Mouse (Mus musculus) liver, embryonic 15.5 days (tissue): ENCODE measurements at regions not wholly inside any gene's neighbourhood (a gene's known extent, or its start where the extent isn't known, plus 50 kb on each side); places are given as distances from the start of the nearest gene placed in this dataset.

Experiments used
- ATAC-seq: fragments of 200-750 bp; cut with Nextera tagmentation; 2 replicates; pipeline ENCODE4 v1.8.0; 2017; ENCODE audit warnings: moderate number of reproducible peaks, mild to moderate bottlenecking, moderate library complexity; ENCODE audit not compliant: insufficient read depth
- H3K27ac ChIP-seq: fragments of 300-500 bp; sonication (generic); replicated peaks from 2 replicates; pipeline ENCODE4 v1.5.1; 2015; ENCODE audit warnings: mild to moderate bottlenecking, inconsistent platforms
- H3K27me3 ChIP-seq: fragments of 300-500 bp; sonication (generic); 2 replicates; pipeline ENCODE4 v1.6.1; 2015; ENCODE audit warnings: mild to moderate bottlenecking, inconsistent platforms
- H3K36me3 ChIP-seq: fragments of 300-500 bp; sonication (generic); replicated peaks from 2 replicates; pipeline ENCODE4 v1.6.1; 2015; ENCODE audit warnings: moderate library complexity, mild to moderate bottlenecking, inconsistent platforms
- H3K4me1 ChIP-seq: fragments of 300-500 bp; sonication (generic); replicated peaks from 2 replicates; pipeline ENCODE4 v1.6.1; 2015; ENCODE audit warnings: inconsistent platforms
- H3K4me2 ChIP-seq: fragments of 300-500 bp; sonication (generic); 2 replicates; pipeline ENCODE4 v1.6.1; 2015; ENCODE audit warnings: moderate library complexity, mild to moderate bottlenecking, inconsistent platforms
- H3K4me3 ChIP-seq: fragments of 300-500 bp; sonication (generic); replicated peaks from 2 replicates; pipeline ENCODE4 v1.5.1; 2015; ENCODE audit warnings: mild to moderate bottlenecking, inconsistent platforms
- H3K9ac ChIP-seq: fragments of 300-500 bp; sonication (generic); 2 replicates; pipeline ENCODE4 v1.6.1; 2015; ENCODE audit warnings: moderate library complexity, mild to moderate bottlenecking, inconsistent platforms
- H3K9me3 ChIP-seq: fragments of 300-500 bp; sonication (generic); replicated peaks from 2 replicates; pipeline ENCODE4 v1.6.1; 2016; ENCODE audit warnings: inconsistent platforms
- WGBS: fragments of 180-500 bp; shearing (Covaris S2); methylation state at CpG from one replicate; pipeline ENCODE4 v1.1.7; 2015; ENCODE audit warnings: mixed read lengths; ENCODE audit not compliant: insufficient replicate concordance; 5-methylcytosine and 5-hydroxymethylcytosine counted together

GRCm38 (mm10) chr3:133665425-133666317 lies 120.7 kb upstream of the Tet2 start:
- Histone ChIP-seq H3K4me2 (no peak overlapping the region), H3K9ac (no peak overlapping the region), H3K9me3 (no peaks in the 10 kb centered on the region), H3K27me3 (no peaks in the 10 kb centered on the region), H3K4me3 (no peak overlapping the region), H3K27ac (no peak overlapping the region), H3K36me3 (no peaks in the 10 kb centered on the region), H3K4me1 (no peaks in the 10 kb centered on the region)
- 67% methylated on average over 6 of the region's 6 CpGs for WGBS
- ATAC-seq, result no peak

GRCm38 (mm10) chr3:133672742-133673447 lies 128.0 kb upstream of the Tet2 start:
- no peak overlapping the region for H3K4me2 ChIP-seq
- no peaks in the 10 kb centered on the region for H3K27me3 ChIP-seq
- WGBS, result 73% methylated on average over 10 of the region's 10 CpGs
- H3K27ac ChIP-seq, result no peak overlapping the region
- no peak for ATAC-seq
- no peaks in the 10 kb centered on the region for H3K36me3 ChIP-seq
- no peaks in the 10 kb centered on the region for H3K4me1 ChIP-seq
- H3K9ac ChIP-seq, result no peak overlapping the region
- no peak overlapping the region for H3K4me3 ChIP-seq
- no peaks in the 10 kb centered on the region for H3K9me3 ChIP-seq

GRCm38 (mm10) chr3:133677892-133678291 lies 133.0 kb upstream of the Tet2 start:
- Histone ChIP-seq H3K9me3 (no peaks in the 10 kb centered on the region), H3K36me3 (no peaks in the 10 kb centered on the region), H3K27me3 (no peaks in the 10 kb centered on the region), H3K4me1 (no peaks in the 10 kb centered on the region), H3K9ac (no peak overlapping the region), H3K27ac (no peak overlapping the region), H3K4me2 (no peak overlapping the region), H3K4me3 (no peak overlapping the region)
- ATAC-seq, result no peak
- 61% methylated on average over 1 of the region's 1 CpGs for WGBS

GRCm38 (mm10) chr3:133679891-133680290 lies 135.0 kb upstream of the Tet2 start:
- Histone ChIP-seq H3K9ac (no peak overlapping the region), H3K4me1 (no peaks in the 10 kb centered on the region), H3K36me3 (no peaks in the 10 kb centered on the region), H3K4me2 (no peak overlapping the region), H3K9me3 (no peaks in the 10 kb centered on the region), H3K4me3 (no peak overlapping the region), H3K27ac (no peak overlapping the region), H3K27me3 (no peaks in the 10 kb centered on the region)
- peak; percentile 71 for ATAC-seq
- 26% methylated on average over 1 of the region's 1 CpGs for whole genome bisulfite sequencing

- H3K36me3 ChIP-seq, result no peaks in the 10 kb centered on the region
- H3K9ac ChIP-seq, result no peak overlapping the region
- no peaks in the 10 kb centered on the region for H3K4me1 ChIP-seq
- no peak overlapping the region for H3K4me2 ChIP-seq
- WGBS, result 20% methylated on average over 2 of the region's 2 CpGs
- ATAC-seq, result peak; percentile 56
- H3K27me3 ChIP-seq, result no peaks in the 10 kb centered on the region
- no peaks in the 10 kb centered on the region for H3K9me3 ChIP-seq
- no peak overlapping the region for H3K27ac ChIP-seq
- H3K4me3 ChIP-seq, result no peak overlapping the region
Observed at GRCm38 (mm10) chr3:133680343-133680742, 135.4 kb upstream of the Tet2 start.

- no peak for ATAC-seq
- no peaks in the 10 kb centered on the region for H3K27me3 ChIP-seq
- no peak overlapping the region for H3K9ac ChIP-seq
- H3K27ac ChIP-seq, result no peak overlapping the region
- H3K4me3 ChIP-seq, result no peak overlapping the region
- no peaks in the 10 kb centered on the region for H3K4me1 ChIP-seq
- no peaks in the 10 kb centered on the region for H3K9me3 ChIP-seq
- WGBS, result 54% methylated on average over 3 of the region's 3 CpGs
- no peaks in the 10 kb centered on the region for H3K36me3 ChIP-seq
- no peak overlapping the region for H3K4me2 ChIP-seq
Observed at GRCm38 (mm10) chr3:133680805-133681204, 135.9 kb upstream of the Tet2 start.

GRCm38 (mm10) chr3:133684196-133684743 lies 139.3 kb upstream of the Tet2 start:
- no peaks in the 10 kb centered on the region for H3K36me3 ChIP-seq
- H3K9ac ChIP-seq, result no peak overlapping the region
- no peak overlapping the region for H3K27ac ChIP-seq
- H3K4me3 ChIP-seq, result no peak overlapping the region
- no peak for ATAC-seq
- no peaks in the 10 kb centered on the region for H3K27me3 ChIP-seq
- no peaks in the 10 kb centered on the region for H3K9me3 ChIP-seq
- WGBS, result 64% methylated on average over 5 of the region's 5 CpGs
- no peaks in the 10 kb centered on the region for H3K4me1 ChIP-seq
- H3K4me2 ChIP-seq, result no peak overlapping the region

GRCm38 (mm10) chr3:133684747-133685146 lies 139.8 kb upstream of the Tet2 start:
- Histone ChIP-seq H3K9ac (no peak overlapping the region), H3K27ac (no peak overlapping the region), H3K4me2 (no peak overlapping the region), H3K4me1 (no peaks in the 10 kb centered on the region), H3K27me3 (no peaks in the 10 kb centered on the region), H3K4me3 (no peak overlapping the region), H3K36me3 (no peaks in the 10 kb centered on the region), H3K9me3 (no peaks in the 10 kb centered on the region)
- WGBS, result 54% methylated on average over 3 of the region's 3 CpGs
- ATAC-seq, result no peak

GRCm38 (mm10) chr3:133685393-133685792 lies 140.5 kb upstream of the Tet2 start:
- H3K9me3 ChIP-seq, result no peaks in the 10 kb centered on the region
- H3K36me3 ChIP-seq, result no peaks in the 10 kb centered on the region
- H3K27me3 ChIP-seq, result no peaks in the 10 kb centered on the region
- 13% methylated on average over 3 of the region's 3 CpGs for WGBS
- H3K4me2 ChIP-seq, result no peak overlapping the region
- H3K27ac ChIP-seq, result no peak overlapping the region
- no peaks in the 10 kb centered on the region for H3K4me1 ChIP-seq
- ATAC-seq, result no peak
- H3K4me3 ChIP-seq, result no peak overlapping the region
- H3K9ac ChIP-seq, result no peak overlapping the region

GRCm38 (mm10) chr3:133694057-133694456 lies 149.1 kb upstream of the Tet2 start:
- Histone ChIP-seq H3K9ac (no peak overlapping the region), H3K27ac (no peak overlapping the region), H3K27me3 (no peaks in the 10 kb centered on the region), H3K36me3 (no peaks in the 10 kb centered on the region), H3K4me2 (no peak overlapping the region), H3K4me3 (no peak overlapping the region), H3K4me1 (no peaks in the 10 kb centered on the region), H3K9me3 (no peaks in the 10 kb centered on the region)
- no peak for ATAC-seq
- 46% methylated on average over 4 of the region's 4 CpGs for WGBS

GRCm38 (mm10) chr3:133696122-133696521 lies 151.2 kb upstream of the Tet2 start:
- no peaks in the 10 kb centered on the region for H3K27me3 ChIP-seq
- no peak overlapping the region for H3K27ac ChIP-seq
- H3K9me3 ChIP-seq, result no peaks in the 10 kb centered on the region
- no peaks in the 10 kb centered on the region for H3K4me1 ChIP-seq
- no peak overlapping the region for H3K4me2 ChIP-seq
- H3K9ac ChIP-seq, result no peak overlapping the region
- no peak for ATAC-seq
- H3K36me3 ChIP-seq, result no peaks in the 10 kb centered on the region
- no peak overlapping the region for H3K4me3 ChIP-seq
- 30% methylated on average over 3 of the region's 3 CpGs for WGBS
